Mouse (Mus musculus) hindbrain, embryonic 10.5 days (tissue): ENCODE measurements around the gene Neurl2. TPM values are rescaled to one million over a fixed set of nuclear protein-coding genes. Genes with fewer than 3 reads are reported as not detected.
"Not testable (repeated sequence)": the region's sequence is repeated elsewhere in the genome, so short reads cannot be mapped to it uniquely, and the experiment has no call there.

ENCODE experiments used
- DNase-seq: peaks from one replicate; pipeline ENCODE4 v3.0.0-alpha.2; 2017; ENCODE audit warnings: low spot score
- H3K27ac ChIP-seq: fragments of 300-500 bp; sonication (generic); 2 replicates; pipeline ENCODE4 v1.5.1; 2016; ENCODE audit warnings: mild to moderate bottlenecking, moderate library complexity
- H3K27me3 ChIP-seq: fragments of 300-500 bp; sonication (generic); 2 replicates; pipeline ENCODE4 v1.6.1; 2016; ENCODE audit warnings: mild to moderate bottlenecking; ENCODE audit not compliant: poor library complexity, insufficient read depth, severe bottlenecking
- H3K36me3 ChIP-seq: fragments of 300-500 bp; sonication (generic); 2 replicates; pipeline ENCODE4 v1.6.1; 2016; ENCODE audit warnings: mild to moderate bottlenecking, moderate library complexity
- H3K4me1 ChIP-seq: fragments of 300-500 bp; sonication (generic); replicated peaks from 2 replicates; pipeline ENCODE4 v1.6.1; 2016; ENCODE audit warnings: mild to moderate bottlenecking
- H3K4me3 ChIP-seq: fragments of 300-500 bp; sonication (generic); 2 replicates; pipeline ENCODE4 v1.5.1; 2016; ENCODE audit warnings: mild to moderate bottlenecking, moderate library complexity
- H3K9me3 ChIP-seq: fragments of 300-500 bp; sonication (generic); 2 replicates; pipeline ENCODE4 v1.6.1; 2016; ENCODE audit warnings: mild to moderate bottlenecking, moderate library complexity
- WGBS: fragments of 180-500 bp; shearing (Covaris S2); methylation state at CpG from one replicate; pipeline ENCODE4 v1.1.7; 2016; 5-methylcytosine and 5-hydroxymethylcytosine counted together
- polyA plus RNA-seq: library from polyadenylated mRNA; unstranded; fragments of >200 nt; fragmentation: Nextera tagmentation; extraction: Ambion mirVana; gene quantifications from 2 replicates; pipeline ENCODE4 v1.2.1, GENCODE M21; 2016

Gene Neurl2
- 4.3 and 5.1 TPM in 2 replicates for polyA plus RNA-seq

- Histone ChIP-seq H3K4me1 (peaks cover 31% of the 10 kb centered on the region), H3K9me3 (no peaks in the 10 kb centered on the region), H3K27ac (peak within 1 kb of the TSS; percentile 92), H3K27me3 (no peaks in the 10 kb centered on the region), H3K4me3 (peak within 1 kb of the TSS; percentile 81), H3K36me3 (peaks cover 38% of the 10 kb centered on the region)
- under 1% methylated on average over 31 of the region's 31 CpGs for WGBS
- peak; percentile 92 for DNase-seq
Observed at GRCm38 (mm10) chr2:164833314-164833959, at the start of gene Neurl2. Neurl2 (minus strand) TSS chr2:164833456.

- peaks cover 51% of the 10 kb centered on the region for H3K36me3 ChIP-seq
Observed at GRCm38 (mm10) chr2:164882619-164883018, 49.4 kb upstream of the Neurl2 start.

GRCm38 (mm10) chr2:164879568-164880277 is 46.5 kb upstream of the Neurl2 start:
- Histone ChIP-seq H3K27me3 (no peaks in the 10 kb centered on the region), H3K4me3 (peak overlapping the region; percentile 84), H3K36me3 (peaks cover 30% of the 10 kb centered on the region), H3K9me3 (no peaks in the 10 kb centered on the region), H3K4me1 (peaks cover 34% of the 10 kb centered on the region), H3K27ac (peak overlapping the region; percentile 100)
- WGBS = under 1% methylated on average over 68 of the region's 72 CpGs
- peak; percentile 98 for DNase-seq

More at GRCm38 (mm10) chr2:164882619-164883018, 49.4 kb upstream of the Neurl2 start:
- no peaks in the 10 kb centered on the region for H3K9me3 ChIP-seq
- WGBS = 53% methylated on average over 9 of the region's 9 CpGs
- peak overlapping the region; percentile 75 for H3K27ac ChIP-seq
- no peak overlapping the region for H3K4me3 ChIP-seq
- DNase-seq = peak; percentile 50
- peaks cover 31% of the 10 kb centered on the region for H3K4me1 ChIP-seq
- no peaks in the 10 kb centered on the region for H3K27me3 ChIP-seq

- WGBS = under 1% methylated on average over 40 of the region's 40 CpGs
- Histone ChIP-seq H3K36me3 (peaks cover 24% of the 10 kb centered on the region), H3K27me3 (no peaks in the 10 kb centered on the region), H3K4me1 (peaks cover 39% of the 10 kb centered on the region), H3K9me3 (no peaks in the 10 kb centered on the region), H3K27ac (peak within 1 kb of the TSS; percentile 100), H3K4me3 (peak within 1 kb of the TSS; percentile 84)
- DNase-seq = peak; percentile 94
Observed at GRCm38 (mm10) chr2:164879228-164879567, 45.9 kb upstream of the Neurl2 start, which contains the start of gene Pcif1. Pcif1 (plus strand) TSS chr2:164879304.

GRCm38 (mm10) chr2:164878509-164879227 is 45.4 kb upstream of the Neurl2 start:
- no peaks in the 10 kb centered on the region for H3K9me3 ChIP-seq
- H3K27me3 ChIP-seq = no peaks in the 10 kb centered on the region
- peak overlapping the region; percentile 84 for H3K4me3 ChIP-seq
- WGBS = 3% methylated on average over 28 of the region's 28 CpGs
- peak; percentile 56 for DNase-seq
- H3K4me1 ChIP-seq = peaks cover 44% of the 10 kb centered on the region
- H3K36me3 ChIP-seq = peaks cover 19% of the 10 kb centered on the region
- H3K27ac ChIP-seq = peak overlapping the region; percentile 100

- H3K4me3 ChIP-seq = peak overlapping the region; percentile 84
- 75% methylated on average over 11 of the region's 11 CpGs for WGBS
Observed at GRCm38 (mm10) chr2:164877376-164878215, 44.3 kb upstream of the Neurl2 start.

GRCm38 (mm10) chr2:164875648-164876047 is 42.4 kb upstream of the Neurl2 start:
- not testable (repeated sequence) for H3K4me3 ChIP-seq, H3K36me3 ChIP-seq, H3K27ac ChIP-seq, H3K27me3 ChIP-seq, DNase-seq, H3K9me3 ChIP-seq
- H3K4me1 ChIP-seq = peaks cover 34% of the 10 kb centered on the region
- 49% methylated on average over 2 of the region's 2 CpGs for WGBS

More at GRCm38 (mm10) chr2:164877376-164878215, 44.3 kb upstream of the Neurl2 start:
- not testable (repeated sequence) for H3K9me3 ChIP-seq, H3K27me3 ChIP-seq, DNase-seq, H3K27ac ChIP-seq, H3K36me3 ChIP-seq
- peaks cover 35% of the 10 kb centered on the region for H3K4me1 ChIP-seq

GRCm38 (mm10) chr2:164874239-164874769 is 41.0 kb upstream of the Neurl2 start:
- Histone ChIP-seq H3K27me3 (no peaks in the 10 kb centered on the region), H3K4me1 (peaks cover 27% of the 10 kb centered on the region), H3K9me3 (no peaks in the 10 kb centered on the region), H3K27ac (peak overlapping the region; percentile 69), H3K36me3 (peaks cover 7% of the 10 kb centered on the region), H3K4me3 (no peak overlapping the region)
- peak; percentile 30 for DNase-seq
- 43% methylated on average over 1 of the region's 1 CpGs for WGBS

GRCm38 (mm10) chr2:164873621-164874020 is 40.4 kb upstream of the Neurl2 start:
- peaks cover 7% of the 10 kb centered on the region for H3K36me3 ChIP-seq
- 71% methylated on average over 3 of the region's 3 CpGs for WGBS
- H3K27ac ChIP-seq = no peak overlapping the region

GRCm38 (mm10) chr2:164871602-164872303 is 38.5 kb upstream of the Neurl2 start:
- WGBS = 56% methylated on average over 6 of the region's 6 CpGs
- Histone ChIP-seq H3K36me3 (no peaks in the 10 kb centered on the region), H3K4me3 (no peak overlapping the region), H3K9me3 (peaks cover 9% of the 10 kb centered on the region; the same call in 1 of the 2 replicates), H3K4me1 (peaks cover 15% of the 10 kb centered on the region), H3K27ac (no peak overlapping the region), H3K27me3 (no peaks in the 10 kb centered on the region)
- DNase-seq = no peak

More at GRCm38 (mm10) chr2:164873621-164874020, 40.4 kb upstream of the Neurl2 start:
- DNase-seq = no peak
- Histone ChIP-seq H3K4me1 (peaks cover 24% of the 10 kb centered on the region), H3K9me3 (no peaks in the 10 kb centered on the region), H3K27me3 (no peaks in the 10 kb centered on the region), H3K4me3 (no peak overlapping the region)

GRCm38 (mm10) chr2:164868491-164868890 is 35.2 kb upstream of the Neurl2 start:
- Histone ChIP-seq H3K9me3 (peaks cover 9% of the 10 kb centered on the region; the same call in 1 of the 2 replicates), H3K27me3 (no peaks in the 10 kb centered on the region), H3K27ac (no peak overlapping the region), H3K4me3 (no peak overlapping the region), H3K4me1 (peaks cover 6% of the 10 kb centered on the region; the same call in 1 of the 2 replicates), H3K36me3 (no peaks in the 10 kb centered on the region)
- 87% methylated on average over 7 of the region's 7 CpGs for WGBS
- no peak for DNase-seq
